Mouse (Mus musculus) lung, adult 2 months (tissue): ENCODE results near the gene Fggy.

Experiments used
- CTCF ChIP-seq: fragments of 200-500 bp; IDR thresholded peaks from 2 replicates; pipeline ENCODE4 v1.5.1; 2011; ENCODE audit warnings: mild to moderate bottlenecking, low read length, control low read depth; ENCODE audit not compliant: insufficient read depth
- POLR2A ChIP-seq: fragments of 200-500 bp; IDR thresholded peaks from 2 replicates; pipeline ENCODE4 v1.6.1; 2011; ENCODE audit warnings: low read depth, mild to moderate bottlenecking, control low read depth, low read length, borderline replicate concordance; ENCODE audit errors: extremely low read depth

DNA sequence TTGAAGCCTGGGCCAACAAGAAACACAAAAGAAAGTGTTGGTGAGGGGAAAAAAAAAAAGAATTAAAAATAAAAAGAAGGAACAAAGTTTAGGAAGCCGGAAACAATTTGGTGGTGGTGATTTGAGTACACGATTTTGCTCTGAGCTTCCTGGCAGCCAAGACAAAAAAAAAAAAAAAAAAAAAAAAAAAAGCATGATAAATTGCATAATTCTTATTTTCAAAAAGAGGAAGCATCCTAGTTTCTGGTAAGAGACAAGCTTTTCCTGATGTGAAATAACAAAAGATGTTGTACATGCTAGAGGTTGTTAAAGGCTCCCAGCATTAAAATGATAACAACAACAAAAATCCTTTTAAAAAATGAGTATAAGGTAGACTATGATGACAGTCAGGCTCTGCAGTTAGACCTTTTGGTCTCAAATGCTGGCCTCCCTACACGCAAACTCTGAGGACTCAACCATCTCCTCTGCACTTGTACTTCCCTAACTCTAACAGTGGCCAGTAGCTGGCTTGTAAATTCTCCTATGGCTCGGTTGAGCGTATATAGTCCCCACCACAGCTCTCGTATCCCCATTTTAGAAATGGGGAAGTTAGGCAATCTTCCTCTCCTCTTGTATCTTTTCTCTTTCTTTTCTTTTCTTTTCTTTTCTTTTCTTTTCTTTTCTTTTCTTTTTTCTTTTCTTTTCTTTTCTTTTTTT is 292.9 kb downstream of the Fggy start:
- no peak for TF ChIP-seq CTCF
- no peak for TF ChIP-seq POLR2A
